Mouse (Mus musculus) forebrain, embryonic 12.5 days (tissue): Measurements from ENCODE around the gene C730034F03Rik. TPM values are rescaled to one million over a fixed set of nuclear protein-coding genes. Genes with fewer than 3 reads are reported as not detected.
A peak's percentile ranks its signal among the peaks of the same experiment; 100 is the strongest.
"Not testable (repeated sequence)": the region's sequence is repeated elsewhere in the genome, so short reads cannot be mapped to it uniquely, and the experiment has no call there.

Source experiments
- ATAC-seq: fragments of 200-750 bp; cut with Nextera tagmentation; 2 replicates; pipeline ENCODE4 v1.8.0; 2017; ENCODE audit warnings: moderate TSS enrichment; ENCODE audit not compliant: low FRiP score
- H3K27ac ChIP-seq: fragments of 300-500 bp; sonication (generic); 2 replicates; pipeline ENCODE4 v1.5.1; 2016; ENCODE audit warnings: mild to moderate bottlenecking
- H3K27me3 ChIP-seq: fragments of 300-500 bp; sonication (generic); 2 replicates; pipeline ENCODE4 v1.6.1; 2016; ENCODE audit warnings: mild to moderate bottlenecking
- H3K36me3 ChIP-seq: fragments of 300-500 bp; sonication (generic); replicated peaks from 2 replicates; pipeline ENCODE4 v1.6.1; 2016; ENCODE audit warnings: mild to moderate bottlenecking
- H3K4me1 ChIP-seq: fragments of 300-500 bp; sonication (generic); 2 replicates; pipeline ENCODE4 v1.6.1; 2016
- H3K4me2 ChIP-seq: fragments of 300-500 bp; sonication (generic); 2 replicates; pipeline ENCODE4 v1.6.1; 2016; ENCODE audit warnings: mild to moderate bottlenecking, moderate library complexity
- H3K4me3 ChIP-seq: fragments of 300-500 bp; sonication (generic); replicated peaks from 2 replicates; pipeline ENCODE4 v1.5.1; 2016; ENCODE audit warnings: mild to moderate bottlenecking
- H3K9ac ChIP-seq: fragments of 300-500 bp; sonication (generic); 2 replicates; pipeline ENCODE4 v1.6.1; 2016; ENCODE audit warnings: mild to moderate bottlenecking
- H3K9me3 ChIP-seq: fragments of 300-500 bp; sonication (generic); 2 replicates; pipeline ENCODE4 v1.6.1; 2016
- WGBS: fragments of 180-500 bp; shearing (Covaris S2); methylation state at CpG from one replicate; pipeline ENCODE4 v1.1.7; 2016; 5-methylcytosine and 5-hydroxymethylcytosine counted together
- polyA plus RNA-seq: library from polyadenylated mRNA; unstranded; fragments of >200 nt; fragmentation: Nextera tagmentation; extraction: Ambion mirVana; gene quantifications from 2 replicates; pipeline ENCODE4 v1.2.1, GENCODE M21; 2016

C730034F03Rik gene
- polyA plus RNA-seq, 1 experiment from 2014 or later, result 5.0 TPM

- 94% methylated on average over 9 of the region's 9 CpGs for WGBS
- Histone ChIP-seq H3K9ac (no peak overlapping the region), H3K27me3 (no peaks in the 10 kb centered on the region), H3K4me1 (no peaks in the 10 kb centered on the region), H3K9me3 (no peaks in the 10 kb centered on the region), H3K4me2 (no peak overlapping the region), H3K36me3 (peaks cover 52% of the 10 kb centered on the region), H3K27ac (no peak overlapping the region), H3K4me3 (no peak overlapping the region)
- ATAC-seq, result no peak
Observed at GRCm38 (mm10) chr15:89421938-89422337, 7.5 kb upstream of the C730034F03Rik start.

- ATAC-seq, result no peak
- no peak overlapping the region for H3K9ac ChIP-seq
- H3K4me3 ChIP-seq, result no peak overlapping the region
- H3K4me2 ChIP-seq, result no peak overlapping the region
- WGBS, result 85% methylated on average over 8 of the region's 8 CpGs
- H3K27ac ChIP-seq, result no peak overlapping the region
- peaks cover 35% of the 10 kb centered on the region for H3K36me3 ChIP-seq
- no peaks in the 10 kb centered on the region for H3K9me3 ChIP-seq
- H3K4me1 ChIP-seq, result peaks cover 11% of the 10 kb centered on the region
- H3K27me3 ChIP-seq, result no peaks in the 10 kb centered on the region
Observed at GRCm38 (mm10) chr15:89424621-89425020, 4.8 kb upstream of the C730034F03Rik start.

DNA sequence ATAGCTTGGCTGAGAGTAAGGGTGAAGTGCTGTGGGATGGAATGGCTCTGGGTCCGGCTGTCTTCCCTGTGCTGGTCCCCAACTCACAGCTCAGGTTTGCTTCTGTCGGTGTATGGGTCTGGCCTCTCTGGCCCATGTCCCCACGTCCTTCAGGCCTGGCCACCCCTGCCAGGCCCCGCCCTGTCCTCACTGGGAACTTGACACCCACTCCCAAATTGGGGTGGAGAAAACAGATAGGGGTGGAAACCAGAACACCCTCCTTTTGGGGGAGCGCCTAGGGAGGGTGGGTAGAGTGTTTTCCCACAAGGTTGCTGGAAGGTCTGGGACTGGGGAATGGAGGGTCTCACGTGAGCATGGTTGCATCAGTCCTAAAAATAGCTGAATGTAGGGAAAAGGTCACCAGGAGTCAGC lies 3.7 kb upstream of the C730034F03Rik start, which contains the start of gene Cpt1b:
Cpt1b (minus strand) TSS at position 153 of the 411 bp plus-strand sequence.
- Histone ChIP-seq H3K27ac (no peak within 1 kb of the TSS), H3K36me3 (peaks cover 25% of the 10 kb centered on the region), H3K9me3 (no peaks in the 10 kb centered on the region), H3K4me2 (no peak within 1 kb of the TSS), H3K4me1 (peaks cover 16% of the 10 kb centered on the region), H3K9ac (no peak within 1 kb of the TSS), H3K4me3 (no peak within 1 kb of the TSS), H3K27me3 (no peaks in the 10 kb centered on the region)
- WGBS, result 38% methylated on average over 6 of the region's 6 CpGs
- no peak for ATAC-seq

DNA sequence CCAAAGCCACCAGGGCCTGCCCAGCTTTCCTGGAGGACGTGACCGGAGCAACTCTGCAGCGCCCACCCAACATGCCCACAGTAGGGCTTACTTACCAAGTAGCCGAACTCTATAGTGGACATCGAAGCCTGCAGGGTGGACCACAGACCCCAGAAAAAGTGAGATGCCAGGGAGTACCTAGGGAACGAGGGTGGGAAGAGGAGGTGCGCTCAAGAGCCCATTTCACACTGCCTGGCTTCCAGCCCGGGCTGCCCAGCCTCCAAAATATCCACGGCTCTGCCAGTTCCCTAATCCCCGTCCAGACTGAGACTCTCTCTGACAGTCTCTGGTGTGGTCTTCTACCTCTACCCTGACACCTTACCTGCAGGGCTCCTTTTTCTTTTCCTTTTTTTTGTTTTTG lies 2.7 kb upstream of the C730034F03Rik start:
- WGBS, result 92% methylated on average over 10 of the region's 10 CpGs
- no peak overlapping the region for H3K27ac ChIP-seq
- peaks cover 25% of the 10 kb centered on the region for H3K36me3 ChIP-seq

GRCm38 (mm10) chr15:89428136-89428790 lies 1.1 kb upstream of the C730034F03Rik start:
- H3K4me1 ChIP-seq, result peaks cover 16% of the 10 kb centered on the region
- H3K4me3 ChIP-seq, result peak overlapping the region; percentile 77
- no peaks in the 10 kb centered on the region for H3K27me3 ChIP-seq
- no peak for ATAC-seq
- H3K4me2 ChIP-seq, result peak overlapping the region; percentile 91
- WGBS, result 80% methylated on average over 19 of the region's 19 CpGs
- peaks cover 25% of the 10 kb centered on the region for H3K36me3 ChIP-seq
- peak overlapping the region; percentile 70; the same call in 1 of the 2 replicates for H3K9ac ChIP-seq
- H3K9me3 ChIP-seq, result no peaks in the 10 kb centered on the region
- H3K27ac ChIP-seq, result no peak overlapping the region

More for the DNA sequence above, 2.7 kb upstream of the C730034F03Rik start:
- ATAC-seq, result no peak
- H3K4me2 ChIP-seq, result no peak overlapping the region
- no peak overlapping the region for H3K9ac ChIP-seq
- no peak overlapping the region for H3K4me3 ChIP-seq
- H3K9me3 ChIP-seq, result no peaks in the 10 kb centered on the region
- H3K4me1 ChIP-seq, result peaks cover 16% of the 10 kb centered on the region
- H3K27me3 ChIP-seq, result no peaks in the 10 kb centered on the region

GRCm38 (mm10) chr15:89428821-89429351 lies 503 bp upstream of the C730034F03Rik start:
- Histone ChIP-seq H3K4me3 (peak overlapping the region; percentile 77), H3K9me3 (no peaks in the 10 kb centered on the region), H3K4me2 (peak overlapping the region; percentile 91), H3K36me3 (peaks cover 25% of the 10 kb centered on the region), H3K27ac (peak overlapping the region; percentile 91; the same call in 1 of the 2 replicates), H3K27me3 (no peaks in the 10 kb centered on the region), H3K9ac (peak overlapping the region; percentile 70), H3K4me1 (peaks cover 16% of the 10 kb centered on the region)
- peak; percentile 69 for ATAC-seq
- 4% methylated on average over 22 of the region's 22 CpGs for WGBS

DNA sequence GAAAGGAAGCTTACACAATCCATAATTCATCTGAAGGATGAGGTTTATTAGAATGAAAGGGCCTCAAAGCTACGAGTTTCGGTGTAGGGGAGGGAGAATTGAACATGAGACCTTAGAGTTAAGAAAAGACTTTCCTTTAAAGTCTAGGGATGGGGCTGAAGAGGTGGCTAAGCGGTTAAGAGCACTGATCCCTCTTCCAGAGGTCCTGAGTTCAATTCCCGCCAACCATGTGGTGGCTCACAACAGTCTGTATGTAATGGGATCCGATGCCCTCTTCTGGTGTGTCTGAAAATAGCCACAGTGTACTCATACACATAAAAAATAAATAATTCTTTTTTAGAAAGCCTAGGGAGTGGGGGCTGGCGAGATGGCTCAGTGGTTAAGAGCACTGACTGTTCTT lies 952 bp downstream of the C730034F03Rik start:
- no peak for ATAC-seq
- no peaks in the 10 kb centered on the region for H3K27me3 ChIP-seq
- 55% methylated on average over 6 of the region's 6 CpGs for WGBS

DNA sequence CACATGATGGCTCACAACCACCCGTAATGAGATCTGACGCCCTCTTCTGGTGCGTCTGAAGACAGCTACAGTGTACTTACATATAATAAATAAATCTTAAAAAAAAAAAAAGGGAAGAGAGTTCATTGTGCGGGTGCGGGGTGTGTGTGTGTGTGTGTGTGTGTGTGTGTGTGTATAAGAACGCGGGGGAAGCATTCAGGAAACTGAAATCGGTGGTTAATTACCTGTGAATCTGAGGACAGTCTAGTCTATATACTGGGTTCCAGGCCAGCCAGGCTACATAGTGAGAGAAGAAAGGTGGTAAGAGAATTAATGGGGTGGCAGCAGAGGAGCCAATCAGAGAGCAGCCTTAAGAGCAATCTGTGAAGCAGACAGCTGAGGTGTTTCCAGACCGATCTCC lies 1.4 kb downstream of the C730034F03Rik start:
- 82% methylated on average over 9 of the region's 9 CpGs for WGBS
- not testable (repeated sequence) for ATAC-seq, H3K27ac ChIP-seq, H3K9ac ChIP-seq, H3K4me2 ChIP-seq, H3K9me3 ChIP-seq, H3K4me3 ChIP-seq, H3K27me3 ChIP-seq
- H3K4me1 ChIP-seq, result peaks cover 16% of the 10 kb centered on the region
- peaks cover 21% of the 10 kb centered on the region for H3K36me3 ChIP-seq

More for the DNA sequence above, 952 bp downstream of the C730034F03Rik start:
- Histone ChIP-seq H3K4me2 (peak overlapping the region; percentile 91), H3K9ac (peak overlapping the region; percentile 70), H3K36me3 (peaks cover 25% of the 10 kb centered on the region), H3K4me3 (peak overlapping the region; percentile 77), H3K27ac (peak overlapping the region; percentile 91), H3K4me1 (peaks cover 16% of the 10 kb centered on the region), H3K9me3 (no peaks in the 10 kb centered on the region)

GRCm38 (mm10) chr15:89431271-89431670 lies 1.9 kb downstream of the C730034F03Rik start:
- 91% methylated on average over 3 of the region's 3 CpGs for WGBS
- no peaks in the 10 kb centered on the region for H3K27me3 ChIP-seq
- H3K4me3 ChIP-seq, result no peak overlapping the region
- H3K36me3 ChIP-seq, result peaks cover 16% of the 10 kb centered on the region
- no peak overlapping the region for H3K9ac ChIP-seq
- no peaks in the 10 kb centered on the region for H3K9me3 ChIP-seq
- H3K27ac ChIP-seq, result no peak overlapping the region
- peaks cover 16% of the 10 kb centered on the region for H3K4me1 ChIP-seq
- no peak overlapping the region for H3K4me2 ChIP-seq
- ATAC-seq, result no peak

- no peak for ATAC-seq
- H3K27me3 ChIP-seq, result no peaks in the 10 kb centered on the region
- no peak overlapping the region for H3K27ac ChIP-seq
- peaks cover 16% of the 10 kb centered on the region for H3K4me1 ChIP-seq
- 94% methylated on average over 6 of the region's 6 CpGs for WGBS
- H3K9me3 ChIP-seq, result no peaks in the 10 kb centered on the region
- no peak overlapping the region for H3K4me2 ChIP-seq
- no peak overlapping the region for H3K9ac ChIP-seq
- no peak overlapping the region for H3K4me3 ChIP-seq
- peaks cover 10% of the 10 kb centered on the region for H3K36me3 ChIP-seq
Observed at GRCm38 (mm10) chr15:89431806-89432205, 2.4 kb downstream of the C730034F03Rik start.

DNA sequence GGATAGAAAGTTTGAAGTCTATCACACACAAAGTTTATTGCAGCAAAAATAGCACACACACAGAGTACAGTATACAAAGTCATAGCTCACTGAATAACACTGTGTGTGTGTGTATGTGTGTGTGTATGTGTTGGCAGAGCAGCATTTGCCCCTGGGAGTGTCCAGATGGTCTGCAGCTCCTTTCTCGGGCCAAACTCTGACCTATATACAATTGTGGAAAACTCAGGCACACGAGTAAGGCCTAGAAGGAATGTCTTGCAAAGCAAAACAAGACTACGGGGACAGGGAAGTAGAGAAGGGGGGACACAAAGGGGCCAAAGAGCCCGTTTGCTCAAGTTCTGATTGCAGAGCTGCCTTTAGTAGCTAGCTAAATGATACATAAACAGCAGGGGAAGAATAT lies 3.6 kb downstream of the C730034F03Rik start:
- no peak for ATAC-seq
- 70% methylated on average over 4 of the region's 4 CpGs for WGBS
- H3K36me3 ChIP-seq, result no peaks in the 10 kb centered on the region

DNA sequence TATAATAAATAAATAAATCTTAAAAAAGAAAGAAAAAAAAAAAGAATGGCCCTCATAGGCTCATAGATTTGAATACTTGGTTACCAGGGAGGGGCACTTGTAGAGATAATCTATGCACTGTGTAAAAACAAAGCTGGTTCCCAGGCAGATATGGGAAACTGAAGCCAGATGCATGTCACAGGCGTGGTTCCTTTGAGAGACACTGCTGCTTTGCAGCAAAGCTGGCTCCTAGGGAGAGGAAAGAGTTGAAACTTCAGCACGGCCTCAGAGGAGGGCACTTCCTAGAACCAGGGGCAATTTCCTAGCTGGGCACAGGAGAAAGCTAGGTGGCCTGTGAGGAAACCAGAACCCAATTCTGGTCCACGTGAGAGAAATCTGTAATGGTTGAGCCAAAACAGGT lies 4.7 kb downstream of the C730034F03Rik start:
- Histone ChIP-seq H3K9ac (no peak overlapping the region), H3K36me3 (no peaks in the 10 kb centered on the region), H3K4me3 (no peak overlapping the region), H3K27ac (no peak overlapping the region), H3K9me3 (no peaks in the 10 kb centered on the region), H3K4me2 (no peak overlapping the region), H3K4me1 (peaks cover 6% of the 10 kb centered on the region), H3K27me3 (no peaks in the 10 kb centered on the region)
- no peak for ATAC-seq
- WGBS, result 64% methylated on average over 3 of the region's 3 CpGs

More for the DNA sequence above, 3.6 kb downstream of the C730034F03Rik start:
- Histone ChIP-seq H3K4me2 (no peak overlapping the region), H3K4me1 (peaks cover 16% of the 10 kb centered on the region), H3K9ac (no peak overlapping the region), H3K4me3 (no peak overlapping the region), H3K27ac (no peak overlapping the region), H3K27me3 (no peaks in the 10 kb centered on the region), H3K9me3 (no peaks in the 10 kb centered on the region)

DNA sequence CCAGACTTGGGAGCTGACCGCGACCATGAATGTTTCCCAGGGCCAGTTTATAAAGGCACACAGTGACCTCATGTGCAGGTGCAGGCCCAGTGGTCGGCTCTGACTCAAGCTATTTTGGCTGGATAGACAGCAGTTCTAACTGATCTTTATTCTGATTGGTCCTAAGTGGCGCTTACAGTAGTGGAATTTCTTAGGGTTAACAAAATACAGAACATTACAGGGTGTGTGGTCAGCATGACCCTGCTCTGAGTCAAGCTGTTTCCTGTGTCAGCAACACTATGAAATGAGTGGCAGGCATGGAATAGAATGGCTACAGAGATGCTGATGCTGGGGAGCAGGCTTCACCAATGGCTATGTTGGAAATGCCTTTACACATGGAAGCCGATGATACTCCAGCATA lies 6.5 kb downstream of the C730034F03Rik start:
- WGBS, result 90% methylated on average over 5 of the region's 5 CpGs
- no peak for ATAC-seq
- Histone ChIP-seq H3K9ac (no peak overlapping the region), H3K9me3 (no peaks in the 10 kb centered on the region), H3K27me3 (no peaks in the 10 kb centered on the region), H3K36me3 (no peaks in the 10 kb centered on the region), H3K4me1 (no peaks in the 10 kb centered on the region), H3K27ac (no peak overlapping the region), H3K4me2 (no peak overlapping the region), H3K4me3 (no peak overlapping the region)
